Mouse (Mus musculus) E14TG2a.4 (cell line): ENCODE data around the gene Lmo7.

Source experiments
- CTCF ChIP-seq: conservative IDR thresholded peaks from 2 replicates; pipeline ENCODE4 v1.5.1; 2014; ENCODE audit warnings: low read length
- NANOG ChIP-seq: IDR thresholded peaks from 2 replicates; pipeline ENCODE4 v1.6.1; 2014; ENCODE audit warnings: borderline replicate concordance, low read length, mixed read lengths
- POU5F1 ChIP-seq: IDR thresholded peaks from 2 replicates; pipeline ENCODE4 v1.6.1; 2014; ENCODE audit warnings: low read length, borderline replicate concordance

- TF ChIP-seq CTCF, result no peak
- no peak for TF ChIP-seq NANOG
- TF ChIP-seq POU5F1, result no peak
Observed at GRCm38 (mm10) chr14:101787903-101788302, 58.1 kb downstream of the Lmo7 start.
